ENCODE assay signal across 9 mouse cellular contexts in the genomic region with DNA sequence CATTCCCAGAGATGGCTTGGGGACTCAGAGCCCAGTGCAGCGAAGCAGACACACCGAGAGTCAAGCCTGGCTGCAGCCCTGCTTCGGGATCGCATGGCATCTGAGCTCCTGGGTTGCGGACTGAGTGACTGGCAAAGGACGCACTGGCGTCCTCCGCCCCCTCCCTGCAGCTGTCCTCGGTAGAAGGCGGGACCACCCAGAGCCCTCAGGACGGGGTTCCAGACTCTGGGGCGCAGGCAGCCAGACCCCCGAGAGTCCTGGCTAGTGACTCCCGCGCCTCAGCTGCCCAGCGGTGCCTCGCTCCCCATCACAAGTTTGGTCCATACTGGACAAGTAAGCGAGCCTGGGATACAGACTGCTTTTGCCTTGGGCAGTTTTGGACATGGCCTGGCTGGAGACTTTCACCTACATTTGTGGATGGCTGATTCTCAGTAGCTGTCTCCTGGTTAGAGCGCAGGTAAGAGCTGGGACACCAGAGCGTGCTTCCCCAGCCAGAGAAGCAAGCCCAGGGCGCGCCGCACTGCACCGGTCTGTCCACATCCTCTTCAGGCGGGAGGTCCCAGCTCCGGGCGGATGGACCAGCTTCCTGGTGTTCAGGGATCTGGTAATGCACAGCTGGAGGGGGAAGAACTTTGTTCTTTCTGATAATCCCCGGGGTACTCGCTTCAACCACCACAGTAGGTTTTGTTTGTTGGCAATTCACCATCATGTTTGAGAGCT. TPM values are rescaled to one million over a fixed set of nuclear protein-coding genes. Genes with fewer than 3 reads are reported as not detected.
DNase-seq lines count a peak whose midpoint lies in the region; ATAC-seq lines count a peak whose summit lies in the region.
"Had no signal": no experiment of that assay in that cellular context is flagged by ENCODE, and none has a peak within 500 bp of the region (broad histone marks: within the 10 kb centered on the region; RNA-seq: fewer than 3 reads in every experiment).

No protein-coding gene starts in this region.

- ATAC-seq in forebrain, embryonic 16.5 days = peak; percentile 57; the same call in 1 of the 2 replicates
- peak; percentile 37; the same call in 1 of the 2 replicates for ATAC-seq in midbrain, embryonic 14.5 days (ENCODE audit: low FRiP score, low TSS enrichment)

- H3K27ac ChIP-seq in forebrain, embryonic 16.5 days (ENCODE audit: low read length) = no peak overlapping the region
- H3K27ac ChIP-seq in midbrain, embryonic 14.5 days (replicated peaks; ENCODE audit: low read depth, low read length) = no peak overlapping the region
- H3K27ac ChIP-seq: liver, embryonic 15.5 days had no signal

- H3K27me3 ChIP-seq in forebrain, embryonic 16.5 days (replicated peaks; ENCODE audit: control insufficient read depth, insufficient read depth, low read length) = peaks cover 12% of the 10 kb centered on the region; the same call in 1 of the 2 replicates
- peaks cover 15% of the 10 kb centered on the region for H3K27me3 ChIP-seq in midbrain, embryonic 14.5 days (ENCODE audit: control insufficient read depth, insufficient read depth, low read length)

- under 1% methylated on average over 29 of the region's 29 CpGs for WGBS in forebrain, embryonic 16.5 days
- under 1% methylated on average over 29 of the region's 29 CpGs for WGBS in midbrain, embryonic 14.5 days

- no peaks in the 10 kb centered on the region for H3K36me3 ChIP-seq in forebrain, embryonic 16.5 days (ENCODE audit: control insufficient read depth, insufficient read depth)
- no peaks in the 10 kb centered on the region for H3K36me3 ChIP-seq in midbrain, embryonic 14.5 days (ENCODE audit: control insufficient read depth, insufficient read depth, low read length)
- H3K36me3 ChIP-seq: liver, embryonic 15.5 days had no signal

- H3K9ac ChIP-seq in forebrain, embryonic 16.5 days (replicated peaks; ENCODE audit: low read depth, low read length) = peak overlapping the region; percentile 57
- H3K9ac ChIP-seq in midbrain, embryonic 14.5 days (replicated peaks; ENCODE audit: low read length) = peak overlapping the region; percentile 24; the same call in 1 of the 2 replicates
- H3K9ac ChIP-seq: liver, embryonic 15.5 days had no signal

- no peaks in the 10 kb centered on the region for H3K9me3 ChIP-seq in forebrain, embryonic 16.5 days (ENCODE audit: control insufficient read depth, low read length)
- no peaks in the 10 kb centered on the region for H3K9me3 ChIP-seq in midbrain, embryonic 14.5 days (ENCODE audit: control insufficient read depth, low read length)
- H3K9me3 ChIP-seq: liver, embryonic 15.5 days had no signal

- peak; percentile 7 for DNase-seq in kidney, postnatal 10 days
- no peak for DNase-seq in kidney, adult 18-20 months
- peak; percentile 22 to 27 for DNase-seq in cerebellum, postnatal 10 days
- peak; percentile 51 for DNase-seq in midbrain, embryonic 14.5 days
- no peak for DNase-seq in urinary bladder, postnatal 36 days (ENCODE audit: low spot score in 2 of 2)
- DNase-seq in frontal cortex, postnatal 25 days (ENCODE audit: low spot score in 2 of 2) = no peak
- no peak for DNase-seq in c-Kit-positive CD71-positive TER-119-positive erythroid progenitor cells, embryonic 14.5 days (ENCODE audit: low spot score)

- H3K4me1 ChIP-seq in forebrain, embryonic 16.5 days (replicated peaks; ENCODE audit: control insufficient read depth, insufficient read depth, low read length) = peaks cover 9% of the 10 kb centered on the region
- peaks cover 7% of the 10 kb centered on the region for H3K4me1 ChIP-seq in midbrain, embryonic 14.5 days (ENCODE audit: control insufficient read depth, insufficient read depth, low read length)
- H3K4me1 ChIP-seq: liver, embryonic 15.5 days had no signal

- peak overlapping the region; percentile 86 for H3K4me2 ChIP-seq in forebrain, embryonic 16.5 days (ENCODE audit: low read length)
- peak overlapping the region; percentile 92 for H3K4me2 ChIP-seq in midbrain, embryonic 14.5 days (ENCODE audit: low read length)
- H3K4me2 ChIP-seq: liver, embryonic 15.5 days had no signal

- H3K4me3 ChIP-seq in forebrain, embryonic 16.5 days (replicated peaks; ENCODE audit: low read length) = peak overlapping the region; percentile 44
- peak overlapping the region; percentile 40 for H3K4me3 ChIP-seq in midbrain, embryonic 14.5 days (replicated peaks; ENCODE audit: low read depth, low read length)
- H3K4me3 ChIP-seq: liver, embryonic 15.5 days had no signal

RNA-seq across cellular contexts. Expression of gene Pth2r, which starts 29.5 kb away (rescaled TPM):
- polyA plus RNA-seq in forebrain, embryonic 16.5 days (2015; fragmentation: Nextera tagmentation; extraction: Ambion mirVana) = 1.8 and 2.0 TPM in 2 replicates
- polyA plus RNA-seq in midbrain, embryonic 14.5 days (2014; fragmentation: Nextera tagmentation; extraction: Ambion mirVana) = 0.93 and 1.1 TPM in 2 replicates
- polyA plus RNA-seq: liver, embryonic 15.5 days had no signal

Comparison
In these comparisons a context has a peak if more than half of its experiments do, and no peak if none do; other contexts are left out.
1. DNase-seq: peak in kidney, postnatal 10 days (single experiment), cerebellum, postnatal 10 days (2 of 2) and midbrain, embryonic 14.5 days (single experiment); none in kidney, adult 18-20 months (single experiment), urinary bladder, postnatal 36 days (0 of 2), frontal cortex, postnatal 25 days (0 of 2) and c-Kit-positive CD71-positive TER-119-positive erythroid progenitor cells, embryonic 14.5 days (single experiment).